Mouse (Mus musculus): ENCODE data around the gene Ankzf1.

GRCm38 (mm10) chr1:75185495-75185894, 6.5 kb upstream of the Ankzf1 start:
- TF ChIP-seq CTCF (IDR thresholded peaks at IDR 0.05; ENCODE audit: low read depth) (no peak), EP300 (IDR thresholded peaks at IDR 0.05; ENCODE audit: low read depth) (no peak)
